Mouse (Mus musculus): ENCODE results near the gene Nudt11.
"Not testable (repeated sequence)": the region's sequence is repeated elsewhere in the genome, so short reads cannot be mapped to it uniquely, and the experiment has no call there.

Nudt11 gene

GRCm38 (mm10) chrX:6047066-6047935 is at the start of gene Nudt11:
Gene Nudt11, plus strand, starts transcription at chrX:6047453.
- DNase-seq (ENCODE audit: low read depth): not testable (repeated sequence)

- not testable (repeated sequence) for DNase-seq (ENCODE audit: low read depth)
Measured at GRCm38 (mm10) chrX:6047936-6048614, 822 bp downstream of the Nudt11 start.

- DNase-seq (ENCODE audit: low read depth): no peak
Measured at GRCm38 (mm10) chrX:6061563-6061962, 14.3 kb downstream of the Nudt11 start.

- DNase-seq (ENCODE audit: low read depth): no peak
Measured at GRCm38 (mm10) chrX:6082954-6083680, 35.9 kb downstream of the Nudt11 start, which contains the start of gene AU022751. Gene AU022751, minus strand, starts transcription at chrX:6083419.

- no peak for DNase-seq (ENCODE audit: low read depth)
Measured at GRCm38 (mm10) chrX:6091547-6091946, 44.3 kb downstream of the Nudt11 start.

GRCm38 (mm10) chrX:6091996-6092757 is 44.9 kb downstream of the Nudt11 start:
- DNase-seq (ENCODE audit: low read depth): no peak
